Mouse (Mus musculus): ENCODE results near the gene Tet3.

Tet3 gene

GRCm38 (mm10) chr6:83478628-83479027 is 19.7 kb upstream of the Tet3 start:
- no peak for DNase-seq (ENCODE audit: inconsistent age in 2 of 2, low spot score in 1 of 2)

GRCm38 (mm10) chr6:83478217-83478616 is 19.3 kb upstream of the Tet3 start:
- DNase-seq (ENCODE audit: inconsistent age in 2 of 2, low spot score in 1 of 2), result no peak

GRCm38 (mm10) chr6:83475431-83475830 is 16.5 kb upstream of the Tet3 start:
- no peak for DNase-seq (ENCODE audit: inconsistent age in 2 of 2, low spot score in 1 of 2)

GRCm38 (mm10) chr6:83473240-83473639 is 14.4 kb upstream of the Tet3 start:
- peak; percentile 51 to 79 for DNase-seq (ENCODE audit: inconsistent age in 2 of 2, low spot score in 1 of 2)

- no peak for DNase-seq (ENCODE audit: inconsistent age in 2 of 2, low spot score in 1 of 2)
Measured at GRCm38 (mm10) chr6:83471739-83472138, 12.9 kb upstream of the Tet3 start.

GRCm38 (mm10) chr6:83464011-83464410 is 5.1 kb upstream of the Tet3 start:
- DNase-seq (ENCODE audit: inconsistent age in 2 of 2, low spot score in 1 of 2), result no peak

- DNase-seq (ENCODE audit: inconsistent age in 2 of 2, low spot score in 1 of 2), result no peak
Measured at GRCm38 (mm10) chr6:83456984-83457810, 1.7 kb downstream of the Tet3 start.

GRCm38 (mm10) chr6:83456131-83456983 is 2.5 kb downstream of the Tet3 start:
- DNase-seq (ENCODE audit: inconsistent age in 2 of 2, low spot score in 1 of 2), result peak; percentile 84 to 95

- peak; percentile 50 to 77 for DNase-seq (ENCODE audit: inconsistent age in 2 of 2, low spot score in 1 of 2)
Measured at GRCm38 (mm10) chr6:83455328-83456130, 3.4 kb downstream of the Tet3 start.

- peak in 1 of 2 experiments; percentile 50 for DNase-seq (ENCODE audit: inconsistent age in 2 of 2, low spot score in 1 of 2)
Measured at GRCm38 (mm10) chr6:83453706-83454105, 5.2 kb downstream of the Tet3 start.

GRCm38 (mm10) chr6:83450451-83451303 is 8.2 kb downstream of the Tet3 start:
- no peak for DNase-seq (ENCODE audit: inconsistent age in 2 of 2, low spot score in 1 of 2)

GRCm38 (mm10) chr6:83449440-83449839 is 9.4 kb downstream of the Tet3 start:
- DNase-seq (ENCODE audit: inconsistent age in 2 of 2, low spot score in 1 of 2), result no peak

GRCm38 (mm10) chr6:83448911-83449310 is 10.0 kb downstream of the Tet3 start:
- DNase-seq (ENCODE audit: inconsistent age in 2 of 2, low spot score in 1 of 2), result peak in 1 of 2 experiments; percentile 28

GRCm38 (mm10) chr6:83447031-83447430 is 11.9 kb downstream of the Tet3 start:
- no peak for DNase-seq (ENCODE audit: inconsistent age in 2 of 2, low spot score in 1 of 2)

- peak in 1 of 2 experiments; percentile 47 for DNase-seq (ENCODE audit: inconsistent age in 2 of 2, low spot score in 1 of 2)
Measured at GRCm38 (mm10) chr6:83445796-83446195, 13.1 kb downstream of the Tet3 start.

GRCm38 (mm10) chr6:83443441-83444340 is 15.2 kb downstream of the Tet3 start:
- peak; percentile 82 to 88 for DNase-seq (ENCODE audit: inconsistent age in 2 of 2, low spot score in 1 of 2)

- peak; percentile 71 to 85 for DNase-seq (ENCODE audit: inconsistent age in 2 of 2, low spot score in 1 of 2)
Measured at GRCm38 (mm10) chr6:83442639-83443038, 16.2 kb downstream of the Tet3 start.

- peak; percentile 96 to 97 for DNase-seq (ENCODE audit: inconsistent age in 2 of 2, low spot score in 1 of 2)
Measured at GRCm38 (mm10) chr6:83441259-83442061, 17.4 kb downstream of the Tet3 start.

Measured in adrenal gland, adult (tissue).